Mouse (Mus musculus): Measurements from ENCODE around the gene Xylt1.

Xylt1 gene

GRCm38 (mm10) chr7:117559051-117559450, 178.3 kb downstream of the Xylt1 start:
- in situ Hi-C loops (cut with MboI, MseI): no loop called here

GRCm38 (mm10) chr7:117563939-117564499, 183.2 kb downstream of the Xylt1 start:
- in situ Hi-C loops (cut with MboI, MseI): no loop called here

- in situ Hi-C loops (cut with MboI, MseI): no loop called here
Observed at GRCm38 (mm10) chr7:117564627-117565026, 183.8 kb downstream of the Xylt1 start.

- in situ Hi-C loops (cut with MboI, MseI): no loop called here
Observed at GRCm38 (mm10) chr7:117566115-117566514, 185.3 kb downstream of the Xylt1 start.

- in situ Hi-C loops (cut with MboI, MseI): no loop called here
Observed at GRCm38 (mm10) chr7:117566833-117567232, 186.1 kb downstream of the Xylt1 start.

- in situ Hi-C loops (cut with MboI, MseI): no loop called here
Observed at GRCm38 (mm10) chr7:117567252-117567651, 186.5 kb downstream of the Xylt1 start.

GRCm38 (mm10) chr7:117567653-117568340, 187.0 kb downstream of the Xylt1 start:
- in situ Hi-C loops (cut with MboI, MseI): no loop called here

- in situ Hi-C loops (cut with MboI, MseI): no loop called here
Observed at GRCm38 (mm10) chr7:117571131-117571530, 190.4 kb downstream of the Xylt1 start.

- in situ Hi-C loops (cut with MboI, MseI): no loop called here
Observed at GRCm38 (mm10) chr7:117571713-117572112, 190.9 kb downstream of the Xylt1 start.

- in situ Hi-C loops (cut with MboI, MseI): no loop called here
Observed at GRCm38 (mm10) chr7:117573170-117573569, 192.4 kb downstream of the Xylt1 start.

- in situ Hi-C loops (cut with MboI, MseI): no loop called here
Observed at GRCm38 (mm10) chr7:117575417-117575816, 194.6 kb downstream of the Xylt1 start.

- in situ Hi-C loops (cut with MboI, MseI): no loop called here
Observed at GRCm38 (mm10) chr7:117577035-117577434, 196.3 kb downstream of the Xylt1 start.

GRCm38 (mm10) chr7:117585164-117585563, 204.4 kb downstream of the Xylt1 start:
- in situ Hi-C loops (cut with MboI, MseI): no loop called here

- in situ Hi-C loops (cut with MboI, MseI): no loop called here
Observed at GRCm38 (mm10) chr7:117586811-117587210, 206.0 kb downstream of the Xylt1 start.

- in situ Hi-C loops (cut with MboI, MseI): no loop called here
Observed at GRCm38 (mm10) chr7:117587234-117587929, 206.6 kb downstream of the Xylt1 start.

GRCm38 (mm10) chr7:117588426-117588825, 207.6 kb downstream of the Xylt1 start:
- in situ Hi-C loops (cut with MboI, MseI): no loop called here

- in situ Hi-C loops (cut with MboI, MseI): no loop called here
Observed at GRCm38 (mm10) chr7:117589359-117589758, 208.6 kb downstream of the Xylt1 start.

GRCm38 (mm10) chr7:117589820-117590219, 209.0 kb downstream of the Xylt1 start:
- in situ Hi-C loops (cut with MboI, MseI): loop anchor here (10.0 kb wide), 1 partner anchor 1965 kb away; no protein-coding TSS in a partner anchor

GRCm38 (mm10) chr7:117594191-117594590, 213.4 kb downstream of the Xylt1 start:
- in situ Hi-C loops (cut with MboI, MseI): loop anchor here (10.0 kb wide), 1 partner anchor 1969 kb away; no protein-coding TSS in a partner anchor

GRCm38 (mm10) chr7:117595029-117595695, 214.4 kb downstream of the Xylt1 start:
- in situ Hi-C loops (cut with MboI, MseI): loop anchor here (10.0 kb wide), 1 partner anchor 1970 kb away; no protein-coding TSS in a partner anchor

- in situ Hi-C loops (cut with MboI, MseI): no loop called here
Observed at GRCm38 (mm10) chr7:117600443-117600842, 219.7 kb downstream of the Xylt1 start.

- in situ Hi-C loops (cut with MboI, MseI): loop anchor here (10.0 kb wide), 1 partner anchor 236 kb away; no protein-coding TSS in a partner anchor
Observed at GRCm38 (mm10) chr7:117610439-117610838, 229.7 kb downstream of the Xylt1 start.
